Mouse (Mus musculus): ENCODE measurements around the gene Ferd3l. TPM values are rescaled to one million over a fixed set of nuclear protein-coding genes. Genes with fewer than 3 reads are reported as not detected.

Gene Ferd3l
- total and polyA plus RNA-seq, 2 experiments: not detected

- no peak for DNase-seq (ENCODE audit: extremely low read depth, low read depth, low spot score)
- no peak for TF ChIP-seq CTCF (IDR thresholded peaks at IDR 0.05; ENCODE audit: low read depth, low read length)
- no peak for TF ChIP-seq POLR2A (IDR thresholded peaks at IDR 0.05; ENCODE audit: extremely low read depth, insufficient read depth, low read length)
- H3K27ac ChIP-seq (replicated peaks; ENCODE audit: insufficient read depth, low read depth, low read length): no peak overlapping the region
- no peaks in the 10 kb centered on the region for H3K36me3 ChIP-seq (ENCODE audit: control insufficient read depth, insufficient read depth, low read length)
- H3K4me1 ChIP-seq (ENCODE audit: control insufficient read depth, insufficient read depth, low read length): no peaks in the 10 kb centered on the region
- H3K79me2 ChIP-seq (ENCODE audit: control insufficient read depth, insufficient read depth, low read length): no peaks in the 10 kb centered on the region
- H3K27me3 ChIP-seq (ENCODE audit: control insufficient read depth, insufficient read depth, low read length): peaks cover 4% of the 10 kb centered on the region; the same call in 1 of the 2 replicates
- H3K4me3 ChIP-seq (ENCODE audit: insufficient read depth, low read depth, low read length): no peak overlapping the region
- WGBS: 7% methylated on average over 21 of the region's 21 CpGs
- no peak overlapping the region for H3K9ac ChIP-seq (ENCODE audit: low read depth, low read length)
Measured at GRCm38 (mm10) chr12:33967514-33967913, 39.3 kb downstream of the Ferd3l start.

- H3K4me1 ChIP-seq (ENCODE audit: control insufficient read depth, insufficient read depth, low read length): no peaks in the 10 kb centered on the region
- H3K79me2 ChIP-seq (ENCODE audit: control insufficient read depth, insufficient read depth, low read length): no peaks in the 10 kb centered on the region
- H3K36me3 ChIP-seq (ENCODE audit: control insufficient read depth, insufficient read depth, low read length): no peaks in the 10 kb centered on the region
- H3K4me3 ChIP-seq (ENCODE audit: insufficient read depth, low read depth, low read length): no peak overlapping the region
- no peak overlapping the region for H3K9ac ChIP-seq (ENCODE audit: low read depth, low read length)
- H3K27me3 ChIP-seq (ENCODE audit: control insufficient read depth, insufficient read depth, low read length): peaks cover 4% of the 10 kb centered on the region; the same call in 1 of the 2 replicates
- no peak overlapping the region for H3K27ac ChIP-seq (replicated peaks; ENCODE audit: insufficient read depth, low read depth, low read length)
- 10% methylated on average over 37 of the region's 37 CpGs for WGBS
- no peak for TF ChIP-seq POLR2A (IDR thresholded peaks at IDR 0.05; ENCODE audit: extremely low read depth, insufficient read depth, low read length)
- TF ChIP-seq CTCF (IDR thresholded peaks at IDR 0.05; ENCODE audit: low read depth, low read length): no peak
- DNase-seq (ENCODE audit: extremely low read depth, low read depth, low spot score): no peak
Measured at GRCm38 (mm10) chr12:33968041-33968897, 40.0 kb downstream of the Ferd3l start.

GRCm38 (mm10) chr12:33968898-33969178, 40.6 kb downstream of the Ferd3l start:
- H3K4me3 ChIP-seq (ENCODE audit: insufficient read depth, low read depth, low read length): no peak overlapping the region
- H3K79me2 ChIP-seq (ENCODE audit: control insufficient read depth, insufficient read depth, low read length): no peaks in the 10 kb centered on the region
- peaks cover 4% of the 10 kb centered on the region; the same call in 1 of the 2 replicates for H3K27me3 ChIP-seq (ENCODE audit: control insufficient read depth, insufficient read depth, low read length)
- 18% methylated on average over 4 of the region's 4 CpGs for WGBS
- no peaks in the 10 kb centered on the region for H3K4me1 ChIP-seq (ENCODE audit: control insufficient read depth, insufficient read depth, low read length)
- no peak overlapping the region for H3K9ac ChIP-seq (ENCODE audit: low read depth, low read length)
- no peak for DNase-seq (ENCODE audit: extremely low read depth, low read depth, low spot score)
- H3K27ac ChIP-seq (replicated peaks; ENCODE audit: insufficient read depth, low read depth, low read length): no peak overlapping the region
- TF ChIP-seq POLR2A (IDR thresholded peaks at IDR 0.05; ENCODE audit: extremely low read depth, insufficient read depth, low read length): no peak
- no peak for TF ChIP-seq CTCF (IDR thresholded peaks at IDR 0.05; ENCODE audit: low read depth, low read length)
- H3K36me3 ChIP-seq (ENCODE audit: control insufficient read depth, insufficient read depth, low read length): no peaks in the 10 kb centered on the region

Other genes starting within 250 kb of the Ferd3l start
- gene Twist1, start 29.2 kb downstream of the Ferd3l start, total RNA-seq (2014; rRNA removed): 0.87 and 0.92 TPM in 2 replicates
- gene Twist1, start 29.2 kb downstream of the Ferd3l start, polyA plus RNA-seq (2012; rRNA removed): 0.14 and 0.20 TPM in 2 replicates

All from liver, adult 2 months (tissue).